Mouse (Mus musculus) small intestine, adult 2 months (tissue): ENCODE data around the gene Gm6676. TPM values are rescaled to one million over a fixed set of nuclear protein-coding genes. Genes with fewer than 3 reads are reported as not detected.
"Not testable (repeated sequence)": the region's sequence is repeated elsewhere in the genome, so short reads cannot be mapped to it uniquely, and the experiment has no call there.

ENCODE experiments used
- H3K27ac ChIP-seq: fragments of 200-500 bp; 2 replicates; pipeline ENCODE4 v1.5.1; 2012; ENCODE audit warnings: low read depth, low read length, control low read depth, inconsistent platforms; ENCODE audit not compliant: insufficient read depth
- H3K27me3 ChIP-seq: fragments of 200-500 bp; 2 replicates; pipeline ENCODE4 v1.6.1; 2012; ENCODE audit warnings: mild to moderate bottlenecking, moderate library complexity, low read length, inconsistent platforms; ENCODE audit not compliant: control insufficient read depth, insufficient read depth
- H3K36me3 ChIP-seq: fragments of 200-500 bp; 2 replicates; pipeline ENCODE4 v1.6.1; 2012; ENCODE audit warnings: mild to moderate bottlenecking, low read length, control low read depth, inconsistent platforms; ENCODE audit not compliant: control insufficient read depth, insufficient read depth
- H3K4me1 ChIP-seq: fragments of 200-500 bp; 2 replicates; pipeline ENCODE4 v1.6.1; 2012; ENCODE audit warnings: low read length, inconsistent platforms, mixed read lengths; ENCODE audit not compliant: control insufficient read depth, insufficient read depth, insufficient read length
- H3K4me3 ChIP-seq: fragments of 200-500 bp; 2 replicates; pipeline ENCODE4 v1.5.1; 2012; ENCODE audit warnings: low read depth, mild to moderate bottlenecking, control low read depth, inconsistent platforms, low read length, moderate library complexity
- WGBS: fragments of 180-500 bp; shearing (Covaris S2); methylation state at CpG from one replicate; pipeline ENCODE4 v1.1.7; 2018; 5-methylcytosine and 5-hydroxymethylcytosine counted together
- polyA plus RNA-seq: library from polyadenylated mRNA; depleted of rRNA; stranded (reverse); fragments of >200 nt; gene quantifications from 2 replicates; pipeline ENCODE4 v1.2.3, GENCODE M21; 2012; rRNA removed

Gm6676 gene
- polyA plus RNA-seq: not detected in 2 replicates

- no CpG with 5 or more reads among the region's 2 CpGs for WGBS
- not testable (repeated sequence) for H3K36me3 ChIP-seq
These were observed at the start of gene Gm6676 for GRCm38 (mm10) chr14:7125312-7125711. Gm6676 (minus strand) TSS chr14:7125412.

GRCm38 (mm10) chr14:7174483-7174971, 49.3 kb upstream of the Gm6676 start, which contains the start of gene Gm3512:
Gm3512 (minus strand) TSS chr14:7174533.
- not testable (repeated sequence) for H3K36me3 ChIP-seq, H3K27me3 ChIP-seq, H3K4me3 ChIP-seq, H3K4me1 ChIP-seq, H3K27ac ChIP-seq
- WGBS: no CpG with 5 or more reads among the region's 37 CpGs

More at GRCm38 (mm10) chr14:7125312-7125711, at the start of gene Gm6676:
- H3K4me3 ChIP-seq, H3K27me3 ChIP-seq, H3K27ac ChIP-seq, H3K4me1 ChIP-seq: not testable (repeated sequence)

GRCm38 (mm10) chr14:7105124-7105802, 19.9 kb downstream of the Gm6676 start:
- H3K27me3 ChIP-seq, H3K27ac ChIP-seq, H3K4me1 ChIP-seq, H3K36me3 ChIP-seq: not testable (repeated sequence)
- H3K4me3 ChIP-seq: peak overlapping the region; percentile 39
- 2% methylated on average over 16 of the region's 54 CpGs for WGBS

GRCm38 (mm10) chr14:7100521-7100920, 24.7 kb downstream of the Gm6676 start, which contains the start of gene Gm3696:
Gm3696 (minus strand) TSS chr14:7100621.
- 66% methylated on average over 1 of the region's 3 CpGs for WGBS
- not testable (repeated sequence) for H3K4me1 ChIP-seq, H3K36me3 ChIP-seq, H3K4me3 ChIP-seq, H3K27ac ChIP-seq, H3K27me3 ChIP-seq

Other genes with a start within 250 kb of the Gm6676 start
- not detected in 2 replicates for gene Gm3667, start 235.4 kb downstream of the Gm6676 start, polyA plus RNA-seq
- not detected in 2 replicates for gene Gm6356, start 151.6 kb downstream of the Gm6676 start, polyA plus RNA-seq
- not detected in 2 replicates for gene Gm10406, start 98.0 kb downstream of the Gm6676 start, polyA plus RNA-seq
- not detected in 2 replicates for gene Gm3685, start 80.4 kb downstream of the Gm6676 start, polyA plus RNA-seq
- gene Gm3696, start 24.8 kb downstream of the Gm6676 start, polyA plus RNA-seq: not detected in 2 replicates
- gene Gm3512, start 49.1 kb upstream of the Gm6676 start, polyA plus RNA-seq: not detected in 2 replicates
- gene Gm16434, start 69.1 kb upstream of the Gm6676 start, polyA plus RNA-seq: not detected in 2 replicates
- gene Gm3727, start 139.3 kb upstream of the Gm6676 start, polyA plus RNA-seq: not detected in 2 replicates
- not detected in 2 replicates for gene Gm3739, start 189.6 kb upstream of the Gm6676 start, polyA plus RNA-seq
- not detected in 2 replicates for gene Gm5797, start 207.0 kb upstream of the Gm6676 start, polyA plus RNA-seq
- gene Gm8374, start 239.7 kb upstream of the Gm6676 start, polyA plus RNA-seq: not detected in 2 replicates